Mouse (Mus musculus) liver, embryonic 15.5 days (tissue): ENCODE data around the gene Slc25a1. TPM values are rescaled to one million over a fixed set of nuclear protein-coding genes. Genes with fewer than 3 reads are reported as not detected.

Source experiments
- ATAC-seq: fragments of 200-750 bp; cut with Nextera tagmentation; 2 replicates; pipeline ENCODE4 v1.8.0; 2017; ENCODE audit warnings: moderate number of reproducible peaks, mild to moderate bottlenecking, moderate library complexity; ENCODE audit not compliant: insufficient read depth
- H3K27ac ChIP-seq: fragments of 300-500 bp; sonication (generic); replicated peaks from 2 replicates; pipeline ENCODE4 v1.5.1; 2015; ENCODE audit warnings: mild to moderate bottlenecking, inconsistent platforms
- H3K27me3 ChIP-seq: fragments of 300-500 bp; sonication (generic); 2 replicates; pipeline ENCODE4 v1.6.1; 2015; ENCODE audit warnings: mild to moderate bottlenecking, inconsistent platforms
- H3K36me3 ChIP-seq: fragments of 300-500 bp; sonication (generic); replicated peaks from 2 replicates; pipeline ENCODE4 v1.6.1; 2015; ENCODE audit warnings: moderate library complexity, mild to moderate bottlenecking, inconsistent platforms
- H3K4me1 ChIP-seq: fragments of 300-500 bp; sonication (generic); replicated peaks from 2 replicates; pipeline ENCODE4 v1.6.1; 2015; ENCODE audit warnings: inconsistent platforms
- H3K4me2 ChIP-seq: fragments of 300-500 bp; sonication (generic); 2 replicates; pipeline ENCODE4 v1.6.1; 2015; ENCODE audit warnings: moderate library complexity, mild to moderate bottlenecking, inconsistent platforms
- H3K4me3 ChIP-seq: fragments of 300-500 bp; sonication (generic); replicated peaks from 2 replicates; pipeline ENCODE4 v1.5.1; 2015; ENCODE audit warnings: mild to moderate bottlenecking, inconsistent platforms
- H3K9ac ChIP-seq: fragments of 300-500 bp; sonication (generic); 2 replicates; pipeline ENCODE4 v1.6.1; 2015; ENCODE audit warnings: moderate library complexity, mild to moderate bottlenecking, inconsistent platforms
- H3K9me3 ChIP-seq: fragments of 300-500 bp; sonication (generic); replicated peaks from 2 replicates; pipeline ENCODE4 v1.6.1; 2016; ENCODE audit warnings: inconsistent platforms
- WGBS: fragments of 180-500 bp; shearing (Covaris S2); methylation state at CpG from one replicate; pipeline ENCODE4 v1.1.7; 2015; ENCODE audit warnings: mixed read lengths; ENCODE audit not compliant: insufficient replicate concordance; 5-methylcytosine and 5-hydroxymethylcytosine counted together
- polyA plus RNA-seq: library from polyadenylated mRNA; unstranded; fragments of >200 nt; fragmentation: Nextera tagmentation; extraction: Ambion mirVana; gene quantifications from 2 replicates; pipeline ENCODE4 v1.2.1, GENCODE M21; 2015

Slc25a1 gene
- polyA plus RNA-seq, 1 experiment from 2014 or later = 63.1 TPM

GRCm38 (mm10) chr16:17921325-17922162, 6.5 kb downstream of the Slc25a1 start:
- H3K9ac ChIP-seq = peak overlapping the region; percentile 78
- peak overlapping the region; percentile 88 for H3K27ac ChIP-seq
- H3K4me2 ChIP-seq = peak overlapping the region; percentile 83
- H3K4me3 ChIP-seq = peak overlapping the region; percentile 85
- H3K4me1 ChIP-seq = peaks cover 39% of the 10 kb centered on the region
- H3K27me3 ChIP-seq = peaks cover 38% of the 10 kb centered on the region
- ATAC-seq = peak; percentile 86
- H3K36me3 ChIP-seq = peaks cover 15% of the 10 kb centered on the region
- no peaks in the 10 kb centered on the region for H3K9me3 ChIP-seq
- 1% methylated on average over 47 of the region's 47 CpGs for WGBS

GRCm38 (mm10) chr16:17920586-17920985, 7.4 kb downstream of the Slc25a1 start:
- no peak for ATAC-seq
- Histone ChIP-seq H3K27me3 (peaks cover 47% of the 10 kb centered on the region), H3K4me3 (peak overlapping the region; percentile 85), H3K27ac (no peak overlapping the region), H3K9ac (no peak overlapping the region), H3K9me3 (no peaks in the 10 kb centered on the region), H3K36me3 (peaks cover 10% of the 10 kb centered on the region), H3K4me1 (peaks cover 29% of the 10 kb centered on the region), H3K4me2 (peak overlapping the region; percentile 83)
- WGBS = 30% methylated on average over 20 of the region's 20 CpGs

- Histone ChIP-seq H3K36me3 (no peaks in the 10 kb centered on the region), H3K4me2 (peak within 1 kb of the TSS; percentile 66), H3K27me3 (peaks cover 77% of the 10 kb centered on the region), H3K27ac (no peak within 1 kb of the TSS), H3K4me3 (peak within 1 kb of the TSS; percentile 45), H3K9ac (no peak within 1 kb of the TSS), H3K9me3 (no peaks in the 10 kb centered on the region), H3K4me1 (peaks cover 24% of the 10 kb centered on the region)
- WGBS = under 1% methylated on average over 106 of the region's 106 CpGs
- ATAC-seq = no peak
These were observed 13.4 kb downstream of the Slc25a1 start, which contains the start of gene Gsc2 for GRCm38 (mm10) chr16:17914307-17915249. Gene Gsc2 (minus strand): TSS chr16:17915059.

- ATAC-seq = peak; percentile 90
These were observed 16.9 kb downstream of the Slc25a1 start, which contains the start of gene Ess2 for GRCm38 (mm10) chr16:17911052-17911595. Gene Ess2 (minus strand): TSS chr16:17911348.

GRCm38 (mm10) chr16:17898462-17898861, 29.6 kb downstream of the Slc25a1 start, which contains the start of the genes Dgcr2 and Tssk2:
Gene Dgcr2 (minus strand): TSS chr16:17898562.
Gene Tssk2 (plus strand): TSS chr16:17898637.
- 84% methylated on average over 14 of the region's 14 CpGs for whole genome bisulfite sequencing
- Histone ChIP-seq H3K4me2 (no peak within 1 kb of the TSS), H3K9me3 (no peaks in the 10 kb centered on the region), H3K36me3 (peaks cover 37% of the 10 kb centered on the region), H3K4me3 (no peak within 1 kb of the TSS), H3K27me3 (no peaks in the 10 kb centered on the region), H3K9ac (no peak within 1 kb of the TSS), H3K4me1 (no peaks in the 10 kb centered on the region), H3K27ac (no peak within 1 kb of the TSS)
- no peak for ATAC-seq

More at GRCm38 (mm10) chr16:17911052-17911595, 16.9 kb downstream of the Slc25a1 start, which contains the start of gene Ess2:
- H3K4me1 ChIP-seq = peaks cover 24% of the 10 kb centered on the region
- H3K27me3 ChIP-seq = peaks cover 47% of the 10 kb centered on the region
- H3K27ac ChIP-seq = peak within 1 kb of the TSS; percentile 49; the same call in 1 of the 2 replicates
- WGBS = under 1% methylated on average over 35 of the region's 35 CpGs
- H3K9ac ChIP-seq = peak within 1 kb of the TSS; percentile 67
- peak within 1 kb of the TSS; percentile 80 for H3K4me3 ChIP-seq
- peaks cover 33% of the 10 kb centered on the region for H3K36me3 ChIP-seq
- peak within 1 kb of the TSS; percentile 86 for H3K4me2 ChIP-seq
- no peaks in the 10 kb centered on the region for H3K9me3 ChIP-seq

- peaks cover 9% of the 10 kb centered on the region for H3K4me1 ChIP-seq
- H3K27ac ChIP-seq = no peak overlapping the region
- no peaks in the 10 kb centered on the region for H3K27me3 ChIP-seq
- H3K36me3 ChIP-seq = peaks cover 13% of the 10 kb centered on the region
- no peak overlapping the region for H3K9ac ChIP-seq
- H3K9me3 ChIP-seq = no peaks in the 10 kb centered on the region
- no peak overlapping the region for H3K4me2 ChIP-seq
- no peak overlapping the region for H3K4me3 ChIP-seq
- no peak for ATAC-seq
These were observed 31.9 kb downstream of the Slc25a1 start for GRCm38 (mm10) chr16:17896091-17896490.

GRCm38 (mm10) chr16:17893923-17894322, 34.1 kb downstream of the Slc25a1 start, which contains the start of gene Tssk1:
Gene Tssk1 (plus strand): TSS chr16:17894223.
- Histone ChIP-seq H3K27me3 (no peaks in the 10 kb centered on the region), H3K27ac (no peak within 1 kb of the TSS), H3K4me2 (no peak within 1 kb of the TSS), H3K4me1 (peaks cover 24% of the 10 kb centered on the region), H3K36me3 (no peaks in the 10 kb centered on the region), H3K9ac (no peak within 1 kb of the TSS), H3K4me3 (no peak within 1 kb of the TSS), H3K9me3 (no peaks in the 10 kb centered on the region)
- WGBS = 60% methylated on average over 2 of the region's 2 CpGs
- no peak for ATAC-seq

- 51% methylated on average over 3 of the region's 3 CpGs for WGBS
- H3K9ac ChIP-seq = no peak overlapping the region
- no peak for ATAC-seq
- H3K36me3 ChIP-seq = no peaks in the 10 kb centered on the region
- H3K9me3 ChIP-seq = no peaks in the 10 kb centered on the region
- no peak overlapping the region for H3K4me2 ChIP-seq
- H3K27ac ChIP-seq = no peak overlapping the region
- H3K27me3 ChIP-seq = no peaks in the 10 kb centered on the region
- H3K4me3 ChIP-seq = no peak overlapping the region
- H3K4me1 ChIP-seq = peaks cover 24% of the 10 kb centered on the region
These were observed 35.4 kb downstream of the Slc25a1 start for GRCm38 (mm10) chr16:17892606-17893005.

GRCm38 (mm10) chr16:17891567-17891959, 36.5 kb downstream of the Slc25a1 start, which contains the start of gene Gm20518:
Gene Gm20518 (minus strand): TSS chr16:17891671.
- peak; percentile 97 for ATAC-seq
- Histone ChIP-seq H3K27ac (peak within 1 kb of the TSS; percentile 91), H3K9ac (peak within 1 kb of the TSS; percentile 97), H3K36me3 (0 out of 2 replicates have a peak, but pooled peaks cover 2% of the 10 kb centered on the region), H3K4me3 (peak within 1 kb of the TSS; percentile 99), H3K4me1 (peaks cover 24% of the 10 kb centered on the region), H3K4me2 (peak within 1 kb of the TSS; percentile 87), H3K27me3 (no peaks in the 10 kb centered on the region), H3K9me3 (no peaks in the 10 kb centered on the region)
- WGBS = 0% methylated on average over 38 of the region's 38 CpGs

GRCm38 (mm10) chr16:17890917-17891566, 37.0 kb downstream of the Slc25a1 start:
- peak; percentile 71 for ATAC-seq
- 0 out of 2 replicates have a peak, but pooled peaks cover 2% of the 10 kb centered on the region for H3K36me3 ChIP-seq
- H3K4me1 ChIP-seq = peaks cover 24% of the 10 kb centered on the region
- H3K9ac ChIP-seq = peak overlapping the region; percentile 97
- H3K4me3 ChIP-seq = peak overlapping the region; percentile 99
- H3K9me3 ChIP-seq = no peaks in the 10 kb centered on the region
- no peaks in the 10 kb centered on the region for H3K27me3 ChIP-seq
- H3K4me2 ChIP-seq = peak overlapping the region; percentile 87
- under 1% methylated on average over 44 of the region's 44 CpGs for WGBS
- peak overlapping the region; percentile 91 for H3K27ac ChIP-seq
